Mouse (Mus musculus): ENCODE results near the gene Ap5b1. TPM values are rescaled to one million over a fixed set of nuclear protein-coding genes. Genes with fewer than 3 reads are reported as not detected.
A peak's percentile ranks its signal among the peaks of the same experiment; 100 is the strongest.

The Ap5b1 gene
- total RNA-seq, 1 experiment from 2014 or later: 16.1 TPM

DNA sequence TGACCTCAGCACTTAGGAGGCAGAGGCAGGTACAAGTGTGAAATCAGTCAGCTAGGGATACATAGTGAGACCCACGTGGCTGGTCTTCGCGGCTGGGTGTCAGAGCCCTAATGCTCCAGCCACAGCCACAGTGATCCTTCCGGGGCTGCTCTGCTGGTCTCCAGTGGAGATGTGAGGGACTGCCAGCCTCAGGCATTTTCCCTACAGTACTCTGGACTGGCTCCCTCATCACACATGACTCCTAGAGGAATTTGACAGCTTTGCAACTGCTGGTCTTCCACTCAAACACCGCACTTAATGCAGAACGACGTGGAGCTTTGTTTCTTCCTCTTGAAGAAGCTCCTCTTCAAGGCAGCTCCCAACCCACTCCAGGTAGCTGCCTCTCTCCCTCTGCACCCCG, 38.4 kb downstream of the Ap5b1 start:
- no peak for ATAC-seq (replicated peaks; ENCODE audit: insufficient number of reproducible peaks, low FRiP score, low TSS enrichment, poor library complexity, severe bottlenecking)

GRCm38 (mm10) chr19:5607705-5608410, 40.0 kb downstream of the Ap5b1 start:
- no peak for ATAC-seq (replicated peaks; ENCODE audit: insufficient number of reproducible peaks, low FRiP score, low TSS enrichment, poor library complexity, severe bottlenecking)

- no peak for ATAC-seq (replicated peaks; ENCODE audit: insufficient number of reproducible peaks, low FRiP score, low TSS enrichment, poor library complexity, severe bottlenecking)
These were observed 40.9 kb downstream of the Ap5b1 start for GRCm38 (mm10) chr19:5608707-5609106.

GRCm38 (mm10) chr19:5609171-5609546, 41.3 kb downstream of the Ap5b1 start:
- ATAC-seq (replicated peaks; ENCODE audit: insufficient number of reproducible peaks, low FRiP score, low TSS enrichment, poor library complexity, severe bottlenecking): no peak

DNA sequence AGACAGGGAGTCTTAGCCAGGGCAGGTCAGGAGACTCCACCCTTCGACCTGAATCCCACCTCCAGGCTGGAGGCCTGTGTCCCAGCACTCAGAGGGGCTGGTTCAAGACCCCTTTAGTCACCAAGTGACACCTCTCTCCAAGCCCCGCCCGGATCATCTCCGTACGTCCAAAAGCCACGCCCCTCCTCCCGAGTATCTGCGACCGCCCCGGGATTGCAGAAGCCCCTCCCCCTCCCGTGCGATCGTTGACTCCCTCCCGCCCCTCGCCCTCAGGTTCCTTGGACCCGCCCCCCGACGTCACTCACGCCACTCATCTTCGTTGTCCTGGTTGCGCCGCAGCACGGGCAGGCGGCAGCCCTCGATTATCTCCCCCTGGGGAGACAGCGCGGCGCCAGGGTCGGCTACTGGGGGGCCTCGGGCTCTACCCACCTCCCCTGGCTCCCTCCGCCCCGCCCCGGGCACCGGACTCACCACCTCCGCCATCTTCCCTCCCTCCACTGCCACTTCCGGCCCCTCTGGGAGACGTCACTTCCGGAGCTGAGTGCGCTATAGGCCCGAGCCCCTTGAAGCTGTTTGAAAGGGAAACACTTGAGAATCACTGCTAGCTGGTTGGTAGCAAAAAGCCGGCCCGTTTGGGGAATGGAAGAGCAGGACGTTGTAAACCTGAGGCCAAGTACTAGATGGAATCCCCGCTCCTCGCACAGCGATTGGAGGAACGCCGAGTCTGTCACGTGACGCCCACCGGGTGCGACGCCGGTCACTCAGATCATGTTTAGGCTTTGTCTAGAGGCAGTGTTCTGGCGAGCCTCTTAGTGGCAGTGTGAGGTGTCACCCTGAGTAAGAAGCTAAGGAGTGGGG, 42.0 kb downstream of the Ap5b1 start, which contains the start of gene Kat5:
Gene Kat5, minus strand, starts transcription at position 691 of the 858 bp plus-strand sequence.
- ATAC-seq (replicated peaks; ENCODE audit: insufficient number of reproducible peaks, low FRiP score, low TSS enrichment, poor library complexity, severe bottlenecking): peak; percentile 89

GRCm38 (mm10) chr19:5611973-5612372, 44.1 kb downstream of the Ap5b1 start:
- ATAC-seq (replicated peaks; ENCODE audit: insufficient number of reproducible peaks, low FRiP score, low TSS enrichment, poor library complexity, severe bottlenecking): no peak

DNA sequence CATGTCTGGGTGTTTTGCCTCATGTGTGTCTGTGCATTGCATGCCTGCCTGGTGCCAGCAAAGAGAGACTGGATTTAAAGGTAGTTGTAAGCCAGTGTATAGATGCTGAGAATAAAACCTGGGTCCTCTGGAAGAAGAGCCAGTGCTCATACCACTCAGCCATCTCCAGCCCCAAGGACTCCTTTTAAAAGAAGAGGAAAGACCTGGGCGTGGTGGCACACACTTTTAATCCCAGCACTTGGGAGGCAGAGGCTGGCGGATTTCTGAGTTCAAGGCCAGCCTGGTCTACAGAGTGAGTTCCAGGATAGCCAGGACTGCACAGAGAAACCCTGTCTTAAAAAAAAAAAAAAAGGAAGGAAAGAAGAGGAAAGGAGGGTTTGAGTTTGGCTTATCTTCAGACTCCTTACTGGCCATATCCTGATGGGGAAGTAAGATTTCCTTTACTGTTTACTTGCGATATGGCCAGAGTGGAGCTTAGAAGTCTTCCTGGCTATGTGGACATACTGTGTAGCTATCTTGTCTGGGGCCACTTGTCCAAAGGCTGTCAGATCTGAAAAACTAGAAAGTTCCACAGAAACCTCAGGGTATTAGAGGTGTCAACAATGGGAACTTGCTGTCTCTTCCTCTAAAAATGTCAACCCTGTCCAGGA, 45.1 kb downstream of the Ap5b1 start:
- no peak for ATAC-seq (replicated peaks; ENCODE audit: insufficient number of reproducible peaks, low FRiP score, low TSS enrichment, poor library complexity, severe bottlenecking)

GRCm38 (mm10) chr19:5614953-5615352, 47.1 kb downstream of the Ap5b1 start:
- no peak for ATAC-seq (replicated peaks; ENCODE audit: insufficient number of reproducible peaks, low FRiP score, low TSS enrichment, poor library complexity, severe bottlenecking)

GRCm38 (mm10) chr19:5620007-5620406, 52.2 kb downstream of the Ap5b1 start:
- ATAC-seq (replicated peaks; ENCODE audit: insufficient number of reproducible peaks, low FRiP score, low TSS enrichment, poor library complexity, severe bottlenecking): no peak

Other genes with a start within 250 kb of the Ap5b1 start
- gene Catsper1, start 232.3 kb upstream of the Ap5b1 start, total RNA-seq (2017): not detected in 3 replicates
- 1.1 TPM in 1 of 3 replicates, not detected in the others for gene Cst6, start 218.5 kb upstream of the Ap5b1 start, total RNA-seq (2017)
- 29.9 to 38.8 TPM (median 33.8 TPM) in 3 replicates for gene Eif1ad, start 201.3 kb upstream of the Ap5b1 start, total RNA-seq (2017)
- gene Banf1, start 200.9 kb upstream of the Ap5b1 start, total RNA-seq (2017): 9.9 to 29.1 TPM (median 22.3 TPM) in 3 replicates
- 133 to 142 TPM (median 133 TPM) in 3 replicates for gene Sart1, start 179.3 kb upstream of the Ap5b1 start, total RNA-seq (2017)
- not detected in 3 replicates for gene Tsga10ip, start 165.5 kb upstream of the Ap5b1 start, total RNA-seq (2017)
- gene Drap1, start 143.0 kb upstream of the Ap5b1 start, total RNA-seq (2017): 111 to 135 TPM (median 121 TPM) in 3 replicates
- gene AI837181, start 142.9 kb upstream of the Ap5b1 start, total RNA-seq (2017): 10.6 to 20.5 TPM (median 14.0 TPM) in 3 replicates
- 0.49 to 2.6 TPM (median 2.0 TPM) in 3 replicates for gene Fosl1, start 120.5 kb upstream of the Ap5b1 start, total RNA-seq (2017)
- 1.2 to 4.1 TPM (median 3.8 TPM) in 3 replicates for gene Ccdc85b, start 110.1 kb upstream of the Ap5b1 start, total RNA-seq (2017)
- 71.3 to 104 TPM (median 95.3 TPM) in 3 replicates for gene Fibp, start 107.4 kb upstream of the Ap5b1 start, total RNA-seq (2017)
- gene Ctsw, start 99.5 kb upstream of the Ap5b1 start, total RNA-seq (2017): 113 to 416 TPM (median 150 TPM) in 3 replicates
- 2.0 to 5.9 TPM in 2 of 3 replicates, not detected in the other for gene Efemp2, start 94.1 kb upstream of the Ap5b1 start, total RNA-seq (2017)
- gene Mus81, start 79.6 kb upstream of the Ap5b1 start, total RNA-seq (2017): 8.7 to 20.2 TPM (median 11.6 TPM) in 3 replicates
- 931 to 1,266 TPM (median 1,127 TPM) in 3 replicates for gene Cfl1, start 77.6 kb upstream of the Ap5b1 start, total RNA-seq (2017)
- 0.29 TPM in 1 of 3 replicates, not detected in the others for gene 1700020D05Rik, start 64.2 kb upstream of the Ap5b1 start, total RNA-seq (2017)
- gene Snx32, start 57.5 kb upstream of the Ap5b1 start, total RNA-seq (2017): 2.4 to 6.9 TPM (median 4.7 TPM) in 3 replicates
- gene Ovol1, start 7.4 kb upstream of the Ap5b1 start, total RNA-seq (2017): not detected in 3 replicates
- 71.5 to 138 TPM (median 136 TPM) in 3 replicates for gene Rnaseh2c, start 33.8 kb downstream of the Ap5b1 start, total RNA-seq (2017)
- 65.5 to 109 TPM (median 99.2 TPM) in 3 replicates for gene Kat5, start 42.2 kb downstream of the Ap5b1 start, total RNA-seq (2017)
- 58.6 to 89.7 TPM (median 73.2 TPM) in 3 replicates for gene Rela, start 69.5 kb downstream of the Ap5b1 start, total RNA-seq (2017)
- gene Sipa1, start 95.7 kb downstream of the Ap5b1 start, total RNA-seq (2017): 83.5 to 149 TPM (median 83.8 TPM) in 3 replicates
- 41.8 to 57.5 TPM (median 46.8 TPM) in 3 replicates for gene Map3k11, start 120.7 kb downstream of the Ap5b1 start, total RNA-seq (2017)
- 13.3 to 41.9 TPM (median 22.3 TPM) in 3 replicates for gene Pcnx3, start 120.9 kb downstream of the Ap5b1 start, total RNA-seq (2017)
- 1.3 TPM in 2 of 3 replicates, not detected in the other for gene Kcnk7, start 136.3 kb downstream of the Ap5b1 start, total RNA-seq (2017)
- gene Ehbp1l1, start 158.3 kb downstream of the Ap5b1 start, total RNA-seq (2017): 141 to 192 TPM (median 174 TPM) in 3 replicates
- 33.1 to 54.4 TPM (median 45.1 TPM) in 3 replicates for gene Fam89b, start 161.6 kb downstream of the Ap5b1 start, total RNA-seq (2017)
- gene Ltbp3, start 172.9 kb downstream of the Ap5b1 start, total RNA-seq (2017): 1.2 to 9.7 TPM (median 2.2 TPM) in 3 replicates
- 37.3 to 55.9 TPM (median 44.9 TPM) in 3 replicates for gene Scyl1, start 203.4 kb downstream of the Ap5b1 start, total RNA-seq (2017)